Mouse (Mus musculus) forebrain, embryonic 15.5 days (tissue): ENCODE measurements around the gene Sp8. TPM values are rescaled to one million over a fixed set of nuclear protein-coding genes. Genes with fewer than 3 reads are reported as not detected.

Experiments used
- ATAC-seq: fragments of 200-750 bp; cut with Nextera tagmentation; replicated peaks from 2 replicates; pipeline ENCODE4 v1.8.0; 2017; ENCODE audit warnings: mild to moderate bottlenecking, moderate TSS enrichment, moderate library complexity
- H3K27ac ChIP-seq: fragments of 300-500 bp; sonication (generic); replicated peaks from 2 replicates; pipeline ENCODE4 v1.5.1; 2015; ENCODE audit warnings: mild to moderate bottlenecking, inconsistent platforms
- H3K27me3 ChIP-seq: fragments of 300-500 bp; sonication (generic); 2 replicates; pipeline ENCODE4 v1.6.1; 2015; ENCODE audit warnings: inconsistent platforms
- H3K36me3 ChIP-seq: fragments of 300-500 bp; sonication (generic); 2 replicates; pipeline ENCODE4 v1.6.1; 2015; ENCODE audit warnings: mild to moderate bottlenecking, inconsistent platforms
- H3K4me1 ChIP-seq: fragments of 300-500 bp; sonication (generic); 2 replicates; pipeline ENCODE4 v1.6.1; 2015; ENCODE audit warnings: inconsistent platforms
- H3K4me2 ChIP-seq: fragments of 300-500 bp; sonication (generic); replicated peaks from 2 replicates; pipeline ENCODE4 v1.6.1; 2015; ENCODE audit warnings: mild to moderate bottlenecking, inconsistent platforms
- H3K4me3 ChIP-seq: fragments of 300-500 bp; sonication (generic); 2 replicates; pipeline ENCODE4 v1.5.1; 2015; ENCODE audit warnings: mild to moderate bottlenecking, inconsistent platforms
- H3K9ac ChIP-seq: fragments of 300-500 bp; sonication (generic); replicated peaks from 2 replicates; pipeline ENCODE4 v1.6.1; 2015; ENCODE audit warnings: mild to moderate bottlenecking, inconsistent platforms
- H3K9me3 ChIP-seq: fragments of 300-500 bp; sonication (generic); 2 replicates; pipeline ENCODE4 v1.6.1; 2016; ENCODE audit warnings: inconsistent platforms
- WGBS: fragments of 180-500 bp; shearing (Covaris S2); methylation state at CpG from one replicate; pipeline ENCODE4 v1.1.7; 2015; ENCODE audit warnings: mixed read lengths; 5-methylcytosine and 5-hydroxymethylcytosine counted together
- polyA plus RNA-seq: library from polyadenylated mRNA; unstranded; fragments of >200 nt; fragmentation: Nextera tagmentation; extraction: Ambion mirVana; gene quantifications from 2 replicates; pipeline ENCODE4 v1.2.1, GENCODE M21; 2015

The Sp8 gene
- polyA plus RNA-seq, 1 experiment from 2014 or later, result 15.4 TPM

DNA sequence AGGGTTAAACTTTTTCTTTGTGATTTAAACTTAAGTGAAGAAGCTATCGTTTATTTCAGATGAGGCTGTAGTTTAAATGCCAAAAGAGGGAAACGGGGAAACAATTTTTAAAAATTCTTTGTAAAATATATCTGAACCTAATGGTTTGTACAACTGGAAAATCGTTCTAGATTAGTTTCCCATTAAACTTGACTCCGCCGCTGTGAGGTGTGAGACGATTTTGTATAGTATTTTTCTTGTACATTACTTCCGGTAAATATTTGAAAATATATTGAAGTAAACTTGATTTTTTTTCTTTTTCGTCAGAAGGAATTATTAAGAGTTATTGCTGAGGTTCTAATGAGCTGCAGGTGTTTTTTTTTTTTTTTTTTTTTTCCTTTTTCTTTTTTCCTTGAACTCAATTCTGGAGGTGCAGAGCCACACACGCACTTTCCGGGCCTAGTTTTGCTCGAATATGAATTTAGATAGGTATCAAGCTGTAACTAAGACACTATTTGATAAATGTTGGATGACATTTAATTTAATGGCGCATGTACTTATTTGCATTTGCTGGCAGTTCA, 4.8 kb downstream of the Sp8 start:
- no peak overlapping the region for H3K27ac ChIP-seq
- no peaks in the 10 kb centered on the region for H3K9me3 ChIP-seq
- no peak overlapping the region for H3K9ac ChIP-seq
- 0 out of 2 replicates have a peak overlapping the region, but pooled peaks have one; percentile 76 for H3K4me2 ChIP-seq
- no peak for ATAC-seq
- peaks cover 27% of the 10 kb centered on the region for H3K27me3 ChIP-seq
- WGBS, result 20% methylated on average over 12 of the region's 12 CpGs
- H3K36me3 ChIP-seq, result no peaks in the 10 kb centered on the region
- H3K4me3 ChIP-seq, result peak overlapping the region; percentile 50
- peaks cover 45% of the 10 kb centered on the region for H3K4me1 ChIP-seq

DNA sequence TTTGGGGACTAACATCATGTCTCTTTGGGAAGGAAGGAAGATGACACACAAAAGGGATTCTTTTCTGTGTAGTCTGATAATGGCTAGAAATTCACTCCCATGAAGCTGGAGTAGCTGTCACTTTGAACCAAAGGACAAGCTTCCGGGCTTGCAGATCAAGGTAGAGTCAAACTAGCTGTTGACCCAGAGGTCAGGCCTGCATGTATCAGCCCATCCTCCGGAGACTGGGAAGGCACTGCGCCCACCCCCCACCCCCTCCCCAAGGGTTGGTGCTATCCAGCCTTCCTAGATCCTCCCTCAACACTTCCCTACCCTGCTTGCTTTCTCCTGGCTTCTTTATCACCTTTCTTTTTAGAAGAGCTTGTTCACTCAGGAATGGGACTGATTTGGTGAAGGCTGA, 7.2 kb downstream of the Sp8 start:
- H3K27me3 ChIP-seq, result peaks cover 24% of the 10 kb centered on the region

DNA sequence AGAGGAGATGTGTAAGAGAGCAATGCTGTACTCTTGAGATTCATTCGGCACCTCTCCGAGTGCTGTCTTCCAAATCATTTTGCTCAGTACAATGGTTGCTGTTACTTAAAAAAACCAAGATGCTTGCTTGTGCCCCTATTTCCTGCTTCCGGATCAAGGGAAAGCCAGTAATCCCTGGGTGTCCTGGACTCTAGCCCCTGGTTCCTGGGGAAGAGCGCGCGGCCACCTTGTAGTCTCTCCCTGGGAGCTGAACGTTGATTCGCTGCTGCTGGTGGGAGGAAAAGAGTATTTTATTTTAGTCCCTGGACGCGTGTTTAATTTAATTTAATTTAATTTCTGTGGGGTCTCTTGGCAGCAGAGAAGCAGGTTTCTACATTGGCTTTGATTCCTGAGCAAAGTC, 8.3 kb downstream of the Sp8 start:
- H3K27me3 ChIP-seq, result peaks cover 24% of the 10 kb centered on the region
- peaks cover 16% of the 10 kb centered on the region for H3K4me1 ChIP-seq
- no peaks in the 10 kb centered on the region for H3K9me3 ChIP-seq
- H3K9ac ChIP-seq, result peak overlapping the region; percentile 48
- WGBS, result 1% methylated on average over 10 of the region's 10 CpGs
- peak overlapping the region; percentile 43 for H3K4me3 ChIP-seq
- no peaks in the 10 kb centered on the region for H3K36me3 ChIP-seq
- peak overlapping the region; percentile 53 for H3K4me2 ChIP-seq
- no peak for ATAC-seq
- peak overlapping the region; percentile 73 for H3K27ac ChIP-seq

More for the DNA sequence above, 7.2 kb downstream of the Sp8 start:
- Histone ChIP-seq H3K36me3 (no peaks in the 10 kb centered on the region), H3K9me3 (no peaks in the 10 kb centered on the region), H3K4me2 (peak overlapping the region; percentile 53), H3K4me1 (peaks cover 27% of the 10 kb centered on the region), H3K27ac (no peak overlapping the region), H3K4me3 (peak overlapping the region; percentile 7), H3K9ac (no peak overlapping the region)
- WGBS, result 15% methylated on average over 3 of the region's 3 CpGs
- ATAC-seq, result no peak

DNA sequence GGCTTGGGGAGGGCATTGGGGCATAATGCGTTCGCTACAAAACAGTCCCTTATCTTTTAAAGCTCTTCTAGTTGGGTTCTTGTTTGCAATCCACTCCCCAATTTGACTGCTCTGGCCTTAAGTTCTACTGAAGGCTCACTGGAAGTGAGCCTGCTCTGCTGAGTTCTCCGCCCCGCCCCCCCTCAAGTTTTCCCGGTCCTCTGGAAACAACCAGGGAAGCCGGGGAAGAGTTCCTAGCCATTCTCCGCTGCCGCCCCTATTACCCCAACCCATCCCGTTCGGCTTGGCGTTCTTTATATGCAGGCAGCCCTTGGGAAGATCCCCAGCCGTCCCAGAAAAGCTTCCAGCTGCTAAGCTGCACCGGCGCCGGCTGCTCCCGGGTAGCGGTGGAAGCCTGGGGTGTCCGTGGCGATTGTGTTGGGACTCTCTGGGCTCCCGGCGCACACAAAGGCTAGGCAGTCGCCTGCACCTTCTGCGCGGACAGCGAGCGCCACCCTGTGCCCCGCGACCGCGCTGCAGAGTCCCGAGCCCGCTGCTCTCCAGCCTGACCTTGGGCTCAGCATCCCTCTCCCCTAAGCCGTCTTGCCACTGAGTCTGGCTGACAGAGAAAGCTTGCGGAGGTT, 8.8 kb downstream of the Sp8 start:
- WGBS, result under 1% methylated on average over 34 of the region's 34 CpGs
- peak; percentile 98 for ATAC-seq
- Histone ChIP-seq H3K36me3 (no peaks in the 10 kb centered on the region), H3K9ac (peak overlapping the region; percentile 48), H3K27ac (peak overlapping the region; percentile 73), H3K27me3 (peaks cover 24% of the 10 kb centered on the region), H3K4me1 (peaks cover 11% of the 10 kb centered on the region), H3K9me3 (no peaks in the 10 kb centered on the region), H3K4me2 (peak overlapping the region; percentile 53), H3K4me3 (peak overlapping the region; percentile 43)

DNA sequence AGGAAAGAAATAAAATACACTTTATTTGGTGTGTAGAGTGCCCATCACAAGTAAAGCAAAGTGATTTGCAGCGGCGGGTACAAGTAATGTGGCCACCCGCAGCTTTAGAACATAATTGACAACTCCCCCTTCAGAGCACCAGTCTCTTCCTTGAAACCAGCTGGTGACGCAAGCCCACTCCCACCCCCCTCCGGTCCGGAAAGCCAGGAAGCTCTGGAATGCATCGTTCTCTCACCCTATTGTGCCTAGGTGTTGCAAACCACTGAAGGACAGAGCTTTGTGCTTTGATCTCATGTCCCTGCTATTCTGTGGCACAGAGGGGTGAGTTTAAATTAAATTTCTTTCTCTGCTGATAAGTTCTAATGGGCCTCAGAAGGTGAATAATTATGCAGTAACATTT, 10.0 kb downstream of the Sp8 start:
- H3K4me1 ChIP-seq, result peaks cover 8% of the 10 kb centered on the region
- H3K36me3 ChIP-seq, result no peaks in the 10 kb centered on the region
- no peak overlapping the region for H3K4me3 ChIP-seq
- no peak overlapping the region for H3K9ac ChIP-seq
- peaks cover 24% of the 10 kb centered on the region for H3K27me3 ChIP-seq
- no peak overlapping the region for H3K4me2 ChIP-seq
- WGBS, result 3% methylated on average over 7 of the region's 7 CpGs
- no peaks in the 10 kb centered on the region for H3K9me3 ChIP-seq
- ATAC-seq, result no peak
- no peak overlapping the region for H3K27ac ChIP-seq

DNA sequence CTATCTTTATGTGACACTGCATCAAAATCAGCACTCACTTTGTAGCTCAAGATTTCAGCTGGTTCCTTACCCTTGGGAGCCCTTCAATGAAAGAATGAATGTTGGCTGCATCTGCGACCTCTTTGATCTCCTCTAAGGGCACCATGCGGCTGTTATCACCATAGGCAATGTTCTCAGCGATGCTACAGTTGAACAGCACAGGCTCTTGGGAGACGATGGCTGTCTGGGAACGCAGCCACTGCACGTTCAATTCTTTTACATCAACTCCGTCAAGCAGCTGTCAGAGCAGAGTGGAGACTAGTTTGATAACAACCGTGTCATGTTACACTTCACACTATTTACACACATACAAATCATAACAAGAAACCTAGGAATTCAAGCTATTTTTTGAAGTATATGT, 26.5 kb downstream of the Sp8 start:
- no peak overlapping the region for H3K9ac ChIP-seq

DNA sequence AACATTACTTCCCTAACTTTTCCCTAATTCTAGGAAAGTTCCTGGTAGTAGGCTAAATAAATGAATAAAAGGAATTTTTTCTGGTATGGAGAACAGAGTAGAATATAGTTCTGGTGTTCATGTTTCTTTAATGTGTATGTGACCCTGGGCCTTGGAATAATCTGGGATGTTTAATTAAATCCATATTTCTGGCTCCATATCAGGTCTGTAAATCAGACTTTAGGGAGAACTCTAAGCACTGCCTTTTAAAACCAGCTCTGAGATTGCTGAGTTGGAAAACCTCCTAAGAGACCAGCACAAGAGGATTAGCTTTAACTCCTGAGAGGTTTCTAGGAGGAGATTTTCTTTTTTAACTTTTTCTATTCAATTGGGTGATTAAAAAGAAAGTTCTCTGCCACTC, 36.7 kb downstream of the Sp8 start:
- H3K9ac ChIP-seq, result no peak overlapping the region
- H3K27ac ChIP-seq, result no peak overlapping the region
- no peak overlapping the region for H3K4me3 ChIP-seq
- H3K36me3 ChIP-seq, result no peaks in the 10 kb centered on the region
- H3K27me3 ChIP-seq, result no peaks in the 10 kb centered on the region
- H3K4me2 ChIP-seq, result no peak overlapping the region
- no peak for ATAC-seq
- no peaks in the 10 kb centered on the region for H3K9me3 ChIP-seq
- H3K4me1 ChIP-seq, result no peaks in the 10 kb centered on the region

More for the DNA sequence above, 26.5 kb downstream of the Sp8 start:
- Histone ChIP-seq H3K27ac (no peak overlapping the region), H3K36me3 (no peaks in the 10 kb centered on the region), H3K4me3 (no peak overlapping the region), H3K4me1 (no peaks in the 10 kb centered on the region), H3K27me3 (no peaks in the 10 kb centered on the region), H3K4me2 (no peak overlapping the region), H3K9me3 (no peaks in the 10 kb centered on the region)
- no peak for ATAC-seq
- 77% methylated on average over 8 of the region's 8 CpGs for WGBS

DNA sequence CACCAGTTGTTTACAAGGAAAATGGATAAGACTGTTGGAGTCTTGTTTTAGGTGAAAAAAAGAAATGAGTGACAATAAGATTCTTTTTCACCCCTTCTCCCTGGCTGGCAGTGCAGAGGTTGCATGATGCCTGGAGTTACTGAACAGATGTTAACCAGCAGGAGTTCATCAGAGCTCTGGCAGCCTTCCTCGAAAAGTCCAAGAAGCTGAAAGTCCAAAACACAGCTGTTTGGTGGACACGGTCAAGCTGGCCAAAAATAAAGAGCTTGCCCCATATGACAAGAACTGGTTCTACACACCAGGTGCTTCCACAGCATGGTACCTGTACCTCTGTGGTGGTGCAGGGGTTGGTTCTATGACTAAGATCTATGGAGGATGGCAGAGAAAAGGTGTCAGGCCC, 41.8 kb downstream of the Sp8 start:
- 88% methylated on average over 2 of the region's 2 CpGs for WGBS
- Histone ChIP-seq H3K4me3 (no peak overlapping the region), H3K27ac (no peak overlapping the region), H3K9me3 (no peaks in the 10 kb centered on the region), H3K27me3 (no peaks in the 10 kb centered on the region), H3K4me2 (no peak overlapping the region), H3K4me1 (no peaks in the 10 kb centered on the region), H3K9ac (no peak overlapping the region), H3K36me3 (no peaks in the 10 kb centered on the region)
- ATAC-seq, result no peak

Other genes starting within 250 kb of the Sp8 start
- gene Abcb5, start 120.1 kb downstream of the Sp8 start, polyA plus RNA-seq, result not detected in 2 replicates